Mouse (Mus musculus): ENCODE data around the gene Nkain1. TPM values are rescaled to one million over a fixed set of nuclear protein-coding genes. Genes with fewer than 3 reads are reported as not detected.

Nkain1 gene
- polyA plus RNA-seq (2017; shearing (Covaris generic)) = not detected

GRCm38 (mm10) chr4:130574048-130574413 is at the start of gene Nkain1:
Gene Nkain1 (minus strand): TSS chr4:130574173.

Other genes starting within 250 kb of the Nkain1 start
- 74.4 TPM for gene Zcchc17, start 214.2 kb downstream of the Nkain1 start, polyA plus RNA-seq (2017; shearing (Covaris generic))
- gene Snrnp40, start 214.0 kb downstream of the Nkain1 start, polyA plus RNA-seq (2017; shearing (Covaris generic)) = 133 TPM
- 121 TPM for gene Pum1, start 89.1 kb upstream of the Nkain1 start, polyA plus RNA-seq (2017; shearing (Covaris generic))
- gene Sdc3, start 218.4 kb upstream of the Nkain1 start, polyA plus RNA-seq (2017; shearing (Covaris generic)) = 0.66 TPM